Mouse (Mus musculus): Measurements from ENCODE around the gene Reps1. TPM values are rescaled to one million over a fixed set of nuclear protein-coding genes. Genes with fewer than 3 reads are reported as not detected.

The Reps1 gene
- polyA plus RNA-seq, 1 experiment from 2014 or later, result 15.2 TPM

GRCm38 (mm10) chr10:18070616-18071015 is 15.0 kb downstream of the Reps1 start:
- Histone ChIP-seq H3K27ac (ENCODE audit: low read depth, low read length) (peak overlapping the region; percentile 39; the same call in 1 of the 2 replicates), H3K9me3 (ENCODE audit: control insufficient read depth, low read length) (no peaks in the 10 kb centered on the region), H3K36me3 (ENCODE audit: control insufficient read depth, insufficient read depth, low read length) (no peaks in the 10 kb centered on the region), H3K27me3 (replicated peaks; ENCODE audit: control insufficient read depth, insufficient read depth, low read length) (no peaks in the 10 kb centered on the region), H3K4me2 (ENCODE audit: low read length) (0 out of 2 replicates have a peak overlapping the region, but pooled peaks have one; percentile 12), H3K4me1 (ENCODE audit: control insufficient read depth, insufficient read depth, low read depth, low read length) (peaks cover 9% of the 10 kb centered on the region), H3K9ac (ENCODE audit: low read depth, low read length) (no peak overlapping the region), H3K4me3 (ENCODE audit: low read length) (no peak overlapping the region)
- 83% methylated on average over 2 of the region's 2 CpGs for WGBS
- ATAC-seq, result no peak

- 77% methylated on average over 3 of the region's 3 CpGs for WGBS
- H3K4me2 ChIP-seq (ENCODE audit: low read length), result no peak overlapping the region
- H3K9me3 ChIP-seq (ENCODE audit: control insufficient read depth, low read length), result no peaks in the 10 kb centered on the region
- no peak overlapping the region for H3K4me3 ChIP-seq (ENCODE audit: low read length)
- no peak for ATAC-seq
- no peak overlapping the region for H3K9ac ChIP-seq (ENCODE audit: low read depth, low read length)
- peaks cover 6% of the 10 kb centered on the region for H3K4me1 ChIP-seq (ENCODE audit: control insufficient read depth, insufficient read depth, low read depth, low read length)
- no peak overlapping the region for H3K27ac ChIP-seq (ENCODE audit: low read depth, low read length)
- H3K36me3 ChIP-seq (ENCODE audit: control insufficient read depth, insufficient read depth, low read length), result no peaks in the 10 kb centered on the region
- no peaks in the 10 kb centered on the region for H3K27me3 ChIP-seq (replicated peaks; ENCODE audit: control insufficient read depth, insufficient read depth, low read length)
These were observed 17.2 kb downstream of the Reps1 start for GRCm38 (mm10) chr10:18072871-18073270.

- no peak for ATAC-seq
- Histone ChIP-seq H3K9ac (ENCODE audit: low read depth, low read length) (no peak overlapping the region), H3K27me3 (replicated peaks; ENCODE audit: control insufficient read depth, insufficient read depth, low read length) (no peaks in the 10 kb centered on the region), H3K9me3 (ENCODE audit: control insufficient read depth, low read length) (no peaks in the 10 kb centered on the region), H3K27ac (ENCODE audit: low read depth, low read length) (no peak overlapping the region), H3K36me3 (ENCODE audit: control insufficient read depth, insufficient read depth, low read length) (no peaks in the 10 kb centered on the region), H3K4me2 (ENCODE audit: low read length) (no peak overlapping the region), H3K4me3 (ENCODE audit: low read length) (no peak overlapping the region), H3K4me1 (ENCODE audit: control insufficient read depth, insufficient read depth, low read depth, low read length) (peaks cover 4% of the 10 kb centered on the region; the same call in 1 of the 2 replicates)
- WGBS, result 76% methylated on average over 5 of the region's 5 CpGs
These were observed 18.9 kb downstream of the Reps1 start for GRCm38 (mm10) chr10:18074383-18075075.

GRCm38 (mm10) chr10:18075845-18076244 is 20.2 kb downstream of the Reps1 start:
- Histone ChIP-seq H3K36me3 (ENCODE audit: control insufficient read depth, insufficient read depth, low read length) (no peaks in the 10 kb centered on the region), H3K27me3 (replicated peaks; ENCODE audit: control insufficient read depth, insufficient read depth, low read length) (no peaks in the 10 kb centered on the region), H3K4me2 (ENCODE audit: low read length) (no peak overlapping the region), H3K9me3 (ENCODE audit: control insufficient read depth, low read length) (no peaks in the 10 kb centered on the region), H3K27ac (ENCODE audit: low read depth, low read length) (no peak overlapping the region), H3K4me1 (ENCODE audit: control insufficient read depth, insufficient read depth, low read depth, low read length) (no peaks in the 10 kb centered on the region), H3K4me3 (ENCODE audit: low read length) (no peak overlapping the region), H3K9ac (ENCODE audit: low read depth, low read length) (no peak overlapping the region)
- 92% methylated on average over 6 of the region's 6 CpGs for WGBS
- ATAC-seq, result no peak

- Histone ChIP-seq H3K36me3 (ENCODE audit: control insufficient read depth, insufficient read depth, low read length) (no peaks in the 10 kb centered on the region), H3K4me2 (ENCODE audit: low read length) (no peak overlapping the region), H3K9ac (ENCODE audit: low read depth, low read length) (no peak overlapping the region), H3K27ac (ENCODE audit: low read depth, low read length) (no peak overlapping the region), H3K4me3 (ENCODE audit: low read length) (no peak overlapping the region), H3K27me3 (replicated peaks; ENCODE audit: control insufficient read depth, insufficient read depth, low read length) (no peaks in the 10 kb centered on the region), H3K4me1 (ENCODE audit: control insufficient read depth, insufficient read depth, low read depth, low read length) (no peaks in the 10 kb centered on the region), H3K9me3 (ENCODE audit: control insufficient read depth, low read length) (0 out of 2 replicates have a peak, but pooled peaks cover 2% of the 10 kb centered on the region)
- ATAC-seq, result no peak
- 75% methylated on average over 1 of the region's 1 CpGs for WGBS
These were observed 25.9 kb downstream of the Reps1 start for GRCm38 (mm10) chr10:18081536-18081935.

- Histone ChIP-seq H3K27ac (ENCODE audit: low read depth, low read length) (no peak overlapping the region), H3K36me3 (ENCODE audit: control insufficient read depth, insufficient read depth, low read length) (no peaks in the 10 kb centered on the region), H3K4me1 (ENCODE audit: control insufficient read depth, insufficient read depth, low read depth, low read length) (no peaks in the 10 kb centered on the region), H3K4me3 (ENCODE audit: low read length) (no peak overlapping the region), H3K4me2 (ENCODE audit: low read length) (no peak overlapping the region), H3K9me3 (ENCODE audit: control insufficient read depth, low read length) (0 out of 2 replicates have a peak, but pooled peaks cover 2% of the 10 kb centered on the region), H3K9ac (ENCODE audit: low read depth, low read length) (no peak overlapping the region), H3K27me3 (replicated peaks; ENCODE audit: control insufficient read depth, insufficient read depth, low read length) (no peaks in the 10 kb centered on the region)
- ATAC-seq, result no peak
- 94% methylated on average over 6 of the region's 6 CpGs for WGBS
These were observed 27.1 kb downstream of the Reps1 start for GRCm38 (mm10) chr10:18082772-18083171.

- Histone ChIP-seq H3K9me3 (ENCODE audit: control insufficient read depth, low read length) (0 out of 2 replicates have a peak, but pooled peaks cover 1% of the 10 kb centered on the region), H3K27me3 (replicated peaks; ENCODE audit: control insufficient read depth, insufficient read depth, low read length) (no peaks in the 10 kb centered on the region), H3K4me2 (ENCODE audit: low read length) (no peak overlapping the region), H3K27ac (ENCODE audit: low read depth, low read length) (no peak overlapping the region), H3K36me3 (ENCODE audit: control insufficient read depth, insufficient read depth, low read length) (peaks cover 15% of the 10 kb centered on the region), H3K4me1 (ENCODE audit: control insufficient read depth, insufficient read depth, low read depth, low read length) (no peaks in the 10 kb centered on the region), H3K4me3 (ENCODE audit: low read length) (no peak overlapping the region), H3K9ac (ENCODE audit: low read depth, low read length) (no peak overlapping the region)
- ATAC-seq, result no peak
These were observed 35.0 kb downstream of the Reps1 start for GRCm38 (mm10) chr10:18090691-18091090.

GRCm38 (mm10) chr10:18102166-18102565 is 46.5 kb downstream of the Reps1 start:
- H3K9me3 ChIP-seq (ENCODE audit: control insufficient read depth, low read length), result no peaks in the 10 kb centered on the region
- no peak overlapping the region for H3K9ac ChIP-seq (ENCODE audit: low read depth, low read length)
- 51% methylated on average over 5 of the region's 5 CpGs for WGBS
- H3K27ac ChIP-seq (ENCODE audit: low read depth, low read length), result no peak overlapping the region
- no peak overlapping the region for H3K4me2 ChIP-seq (ENCODE audit: low read length)
- H3K4me3 ChIP-seq (ENCODE audit: low read length), result no peak overlapping the region
- H3K27me3 ChIP-seq (replicated peaks; ENCODE audit: control insufficient read depth, insufficient read depth, low read length), result no peaks in the 10 kb centered on the region
- H3K4me1 ChIP-seq (ENCODE audit: control insufficient read depth, insufficient read depth, low read depth, low read length), result no peaks in the 10 kb centered on the region
- ATAC-seq, result no peak
- H3K36me3 ChIP-seq (ENCODE audit: control insufficient read depth, insufficient read depth, low read length), result peaks cover 12% of the 10 kb centered on the region

GRCm38 (mm10) chr10:18107471-18107870 is 51.8 kb downstream of the Reps1 start:
- no peak overlapping the region for H3K27ac ChIP-seq (ENCODE audit: low read depth, low read length)
- H3K9ac ChIP-seq (ENCODE audit: low read depth, low read length), result no peak overlapping the region
- peaks cover 15% of the 10 kb centered on the region; the same call in 1 of the 2 replicates for H3K36me3 ChIP-seq (ENCODE audit: control insufficient read depth, insufficient read depth, low read length)
- H3K27me3 ChIP-seq (replicated peaks; ENCODE audit: control insufficient read depth, insufficient read depth, low read length), result no peaks in the 10 kb centered on the region
- no peak for ATAC-seq
- H3K4me1 ChIP-seq (ENCODE audit: control insufficient read depth, insufficient read depth, low read depth, low read length), result no peaks in the 10 kb centered on the region
- 77% methylated on average over 5 of the region's 5 CpGs for WGBS
- H3K4me3 ChIP-seq (ENCODE audit: low read length), result no peak overlapping the region
- H3K4me2 ChIP-seq (ENCODE audit: low read length), result no peak overlapping the region
- H3K9me3 ChIP-seq (ENCODE audit: control insufficient read depth, low read length), result no peaks in the 10 kb centered on the region
